In the genomic region with DNA sequence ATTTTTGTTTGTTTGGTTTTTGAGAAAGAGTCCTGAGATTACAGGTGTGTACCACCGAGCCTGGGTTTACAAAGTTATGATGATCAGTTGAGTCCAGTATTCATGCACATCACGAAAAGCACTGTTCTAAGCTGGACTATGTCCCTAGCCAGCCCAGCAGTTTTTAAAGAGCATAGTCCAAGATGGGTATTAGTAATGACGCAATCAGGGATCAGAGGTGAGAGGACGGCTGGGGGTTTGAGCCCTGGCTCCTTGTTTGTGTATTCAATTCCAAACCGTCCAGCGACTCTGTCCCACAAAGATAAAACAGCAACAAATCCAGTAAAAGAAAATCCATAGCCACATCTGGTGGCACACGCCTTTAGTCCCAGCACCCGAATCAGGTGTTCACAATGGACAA, we compare ENCODE assay signal across 1 mouse cellular context.
TF ChIP-seq lines count a peak whose summit lies in the region.

No protein-coding gene starts in this region.

TF ChIP-seq in CH12.LX, 34 proteins besides CTCF, POLR2A, EP300 and RAD21:
- TF ChIP-seq MAX (IDR thresholded peaks at IDR 0.05; ENCODE audit: low read length) = no peak
- TF ChIP-seq RCOR1 (conservative IDR thresholded peaks at IDR 0.05; ENCODE audit: low read depth, low read length) = no peak
- TF ChIP-seq SIN3A (IDR thresholded peaks at IDR 0.05; ENCODE audit: low read length) = no peak
- no peak for TF ChIP-seq BHLHE40 (IDR thresholded peaks at IDR 0.05; ENCODE audit: low read depth, low read length)
- no peak for TF ChIP-seq POLR2AphosphoS2 (IDR thresholded peaks at IDR 0.05; ENCODE audit: low read depth, low read length)
- TF ChIP-seq MEF2A (IDR thresholded peaks at IDR 0.05; ENCODE audit: borderline replicate concordance, low read depth, low read length) = no peak
